Mouse (Mus musculus) olfactory bulb, adult 2 months (tissue): Measurements from ENCODE around the gene Grn.

ENCODE experiments used
- CTCF ChIP-seq: fragments of 200-500 bp; IDR thresholded peaks from 2 replicates; pipeline ENCODE4 v1.5.1; 2012; ENCODE audit warnings: low read depth, mild to moderate bottlenecking, low read length, moderate library complexity; ENCODE audit not compliant: insufficient read depth
- POLR2A ChIP-seq: fragments of 200-500 bp; IDR thresholded peaks from 2 replicates; pipeline ENCODE4 v1.6.1; 2012; ENCODE audit warnings: mild to moderate bottlenecking, low read depth, low read length, moderate library complexity; ENCODE audit not compliant: insufficient read depth

DNA sequence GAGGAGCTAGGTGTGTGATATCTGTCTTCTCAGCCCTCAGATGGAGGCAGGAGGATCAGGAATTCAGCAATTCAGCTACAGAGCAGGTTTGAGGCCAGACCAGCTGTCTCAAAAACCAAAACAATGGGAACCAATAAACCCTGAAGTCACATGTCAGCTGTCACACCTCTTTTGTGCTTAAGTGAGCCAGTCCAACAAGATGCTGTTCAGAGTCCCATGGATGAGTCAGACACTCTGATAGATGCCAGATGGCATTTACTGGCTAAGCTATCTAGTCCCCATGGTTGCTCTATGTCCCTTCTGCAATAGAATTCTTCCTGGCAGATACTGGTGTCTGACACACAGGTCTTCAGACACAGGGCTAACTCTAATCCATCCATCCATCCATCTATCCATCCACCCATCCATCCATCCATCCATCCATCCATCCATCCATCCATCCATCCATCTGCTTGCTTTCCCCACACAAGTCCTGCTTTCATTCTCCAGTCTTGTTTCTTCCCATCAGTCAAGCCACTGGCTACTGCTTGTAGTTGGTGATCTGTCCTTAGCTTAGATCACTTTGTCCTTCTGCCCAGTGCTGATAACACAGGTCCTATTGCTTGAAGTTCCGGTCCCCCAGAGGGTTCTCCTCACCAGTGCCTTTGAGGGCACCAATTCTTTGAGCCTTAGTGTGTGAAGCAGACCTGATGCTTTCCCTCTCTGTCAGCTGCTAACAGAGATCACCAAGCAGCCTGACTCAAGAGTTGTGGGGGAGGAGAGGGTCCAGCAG lies 46.6 kb upstream of the Grn start:
- no peak for TF ChIP-seq CTCF
- TF ChIP-seq POLR2A = no peak
